Mouse (Mus musculus): Measurements from ENCODE around the gene B3gnt7.
"Not testable (repeated sequence)": the region's sequence is repeated elsewhere in the genome, so short reads cannot be mapped to it uniquely, and the experiment has no call there.

B3gnt7 gene

GRCm38 (mm10) chr1:86303063-86303872, 636 bp downstream of the B3gnt7 start:
- peak; percentile 79 for DNase-seq (ENCODE audit: low spot score)

- DNase-seq (ENCODE audit: low spot score): peak; percentile 43
Observed at GRCm38 (mm10) chr1:86303873-86304250, 1.2 kb downstream of the B3gnt7 start.

GRCm38 (mm10) chr1:86306686-86307085, 4.1 kb downstream of the B3gnt7 start:
- no peak for DNase-seq (ENCODE audit: low spot score)

- no peak for DNase-seq (ENCODE audit: low spot score)
Observed at GRCm38 (mm10) chr1:86307177-86307762, 4.6 kb downstream of the B3gnt7 start.

GRCm38 (mm10) chr1:86307871-86308641, 5.4 kb downstream of the B3gnt7 start:
- DNase-seq (ENCODE audit: low spot score): no peak

- no peak for DNase-seq (ENCODE audit: low spot score)
Observed at GRCm38 (mm10) chr1:86309270-86309833, 6.7 kb downstream of the B3gnt7 start.

- DNase-seq (ENCODE audit: low spot score): peak; percentile 63
Observed at GRCm38 (mm10) chr1:86310536-86311310, 8.1 kb downstream of the B3gnt7 start.

GRCm38 (mm10) chr1:86311467-86312005, 8.9 kb downstream of the B3gnt7 start:
- peak; percentile 23 for DNase-seq (ENCODE audit: low spot score)

GRCm38 (mm10) chr1:86312269-86312668, 9.6 kb downstream of the B3gnt7 start:
- DNase-seq (ENCODE audit: low spot score): no peak

- no peak for DNase-seq (ENCODE audit: low spot score)
Observed at GRCm38 (mm10) chr1:86313096-86313771, 10.6 kb downstream of the B3gnt7 start.

- DNase-seq (ENCODE audit: low spot score): peak; percentile 31
Observed at GRCm38 (mm10) chr1:86313772-86314125, 11.1 kb downstream of the B3gnt7 start.

GRCm38 (mm10) chr1:86320822-86321413, 18.3 kb downstream of the B3gnt7 start:
- no peak for DNase-seq (ENCODE audit: low spot score)

GRCm38 (mm10) chr1:86336330-86336729, 33.7 kb downstream of the B3gnt7 start:
- no peak for DNase-seq (ENCODE audit: low spot score)

GRCm38 (mm10) chr1:86339156-86339812, 36.7 kb downstream of the B3gnt7 start:
- DNase-seq (ENCODE audit: low spot score): peak; percentile 93

GRCm38 (mm10) chr1:86341096-86341495, 38.5 kb downstream of the B3gnt7 start:
- not testable (repeated sequence) for DNase-seq (ENCODE audit: low spot score)

- DNase-seq (ENCODE audit: low spot score): no peak
Observed at GRCm38 (mm10) chr1:86342371-86342770, 39.7 kb downstream of the B3gnt7 start.

GRCm38 (mm10) chr1:86343087-86343645, 40.5 kb downstream of the B3gnt7 start:
- DNase-seq (ENCODE audit: low spot score): no peak

- no peak for DNase-seq (ENCODE audit: low spot score)
Observed at GRCm38 (mm10) chr1:86343969-86344861, 41.6 kb downstream of the B3gnt7 start.

- no peak for DNase-seq (ENCODE audit: low spot score)
Observed at GRCm38 (mm10) chr1:86345069-86345468, 42.4 kb downstream of the B3gnt7 start.

Data from embryo, embryonic 10.5 days (tissue).